Mouse (Mus musculus) mesoderm, embryonic 11.5 days (tissue): ENCODE data around the gene Arl11.
A peak's percentile ranks its signal among the peaks of the same experiment; 100 is the strongest.
"Not testable (repeated sequence)": the region's sequence is repeated elsewhere in the genome, so short reads cannot be mapped to it uniquely, and the experiment has no call there.

Experiments
- DNase-seq: peaks from one replicate; pipeline ENCODE4 v3.0.0-alpha.2; 2012; ENCODE audit warnings: low read depth, low spot score

Arl11 gene

GRCm38 (mm10) chr14:61309593-61309992 lies at the start of gene Arl11:
TSS of gene Arl11 (plus strand) at chr14:61309753.
- DNase-seq: no peak

- DNase-seq: no peak
These were observed 41.6 kb upstream of the Arl11 start for GRCm38 (mm10) chr14:61267908-61268475.

- no peak for DNase-seq
These were observed 34.9 kb upstream of the Arl11 start for GRCm38 (mm10) chr14:61274414-61275198.

GRCm38 (mm10) chr14:61277285-61277684 lies 32.3 kb upstream of the Arl11 start:
- peak; percentile 32 for DNase-seq

GRCm38 (mm10) chr14:61278676-61279300 lies 30.8 kb upstream of the Arl11 start:
- DNase-seq: no peak

GRCm38 (mm10) chr14:61288606-61289286 lies 20.8 kb upstream of the Arl11 start:
- DNase-seq: no peak

GRCm38 (mm10) chr14:61290664-61291063 lies 18.9 kb upstream of the Arl11 start:
- no peak for DNase-seq

- peak; percentile 66 for DNase-seq
These were observed 15.4 kb upstream of the Arl11 start for GRCm38 (mm10) chr14:61293884-61294737.

- peak; percentile 77 for DNase-seq
These were observed 14.8 kb upstream of the Arl11 start for GRCm38 (mm10) chr14:61294738-61295079.

GRCm38 (mm10) chr14:61299810-61300209 lies 9.7 kb upstream of the Arl11 start:
- no peak for DNase-seq

- DNase-seq: no peak
These were observed 8.2 kb upstream of the Arl11 start for GRCm38 (mm10) chr14:61301323-61301722.

GRCm38 (mm10) chr14:61302428-61302827 lies 7.1 kb upstream of the Arl11 start:
- no peak for DNase-seq

GRCm38 (mm10) chr14:61303969-61304609 lies 5.5 kb upstream of the Arl11 start:
- DNase-seq: no peak

- DNase-seq: no peak
These were observed 651 bp downstream of the Arl11 start for GRCm38 (mm10) chr14:61310036-61310772.

- DNase-seq: no peak
These were observed 1.4 kb downstream of the Arl11 start for GRCm38 (mm10) chr14:61310963-61311362.

GRCm38 (mm10) chr14:61316861-61317260 lies 7.3 kb downstream of the Arl11 start:
- peak; percentile 75 for DNase-seq

- DNase-seq: no peak
These were observed 11.2 kb downstream of the Arl11 start for GRCm38 (mm10) chr14:61320765-61321164.

GRCm38 (mm10) chr14:61321200-61321599 lies 11.6 kb downstream of the Arl11 start:
- no peak for DNase-seq

GRCm38 (mm10) chr14:61322740-61323139 lies 13.2 kb downstream of the Arl11 start:
- no peak for DNase-seq

- not testable (repeated sequence) for DNase-seq
These were observed 17.5 kb downstream of the Arl11 start for GRCm38 (mm10) chr14:61327007-61327406.
